Mouse (Mus musculus): Measurements from ENCODE around the gene Gtf3c4. TPM values are rescaled to one million over a fixed set of nuclear protein-coding genes. Genes with fewer than 3 reads are reported as not detected.

Gene Gtf3c4
- polyA plus RNA-seq, 1 experiment from 2014 or later: 17.4 TPM

- Histone ChIP-seq H3K4me1 (peaks cover 25% of the 10 kb centered on the region), H3K27me3 (peaks cover 33% of the 10 kb centered on the region), H3K36me3 (no peaks in the 10 kb centered on the region), H3K9ac (no peak overlapping the region), H3K27ac (no peak overlapping the region), H3K4me2 (replicated peaks) (no peak overlapping the region), H3K9me3 (no peaks in the 10 kb centered on the region), H3K4me3 (no peak overlapping the region)
- 59% methylated on average over 8 of the region's 8 CpGs for WGBS
- no peak for ATAC-seq (ENCODE audit: low FRiP score, low read depth)
Observed at GRCm38 (mm10) chr2:28796298-28796697, 43.9 kb downstream of the Gtf3c4 start.

GRCm38 (mm10) chr2:28794623-28795022 is 45.5 kb downstream of the Gtf3c4 start:
- no peak overlapping the region for H3K27ac ChIP-seq
- H3K27me3 ChIP-seq: peaks cover 29% of the 10 kb centered on the region
- H3K4me3 ChIP-seq: no peak overlapping the region
- no peaks in the 10 kb centered on the region for H3K36me3 ChIP-seq
- WGBS: 74% methylated on average over 5 of the region's 5 CpGs
- H3K4me1 ChIP-seq: peaks cover 25% of the 10 kb centered on the region
- ATAC-seq (ENCODE audit: low FRiP score, low read depth): no peak
- H3K9ac ChIP-seq: no peak overlapping the region
- H3K9me3 ChIP-seq: no peaks in the 10 kb centered on the region
- H3K4me2 ChIP-seq (replicated peaks): no peak overlapping the region

GRCm38 (mm10) chr2:28792931-28793610 is 47.1 kb downstream of the Gtf3c4 start:
- Histone ChIP-seq H3K4me2 (replicated peaks) (peak overlapping the region; percentile 45), H3K9ac (no peak overlapping the region)
- peak; percentile 87 for ATAC-seq (ENCODE audit: low FRiP score, low read depth)

GRCm38 (mm10) chr2:28787067-28787619 is 53.0 kb downstream of the Gtf3c4 start:
- no peak for ATAC-seq (ENCODE audit: low FRiP score, low read depth)
- Histone ChIP-seq H3K4me2 (replicated peaks) (no peak overlapping the region), H3K36me3 (no peaks in the 10 kb centered on the region), H3K9ac (no peak overlapping the region), H3K27me3 (peaks cover 9% of the 10 kb centered on the region; the same call in 1 of the 2 replicates), H3K4me3 (no peak overlapping the region), H3K4me1 (no peaks in the 10 kb centered on the region), H3K27ac (no peak overlapping the region), H3K9me3 (no peaks in the 10 kb centered on the region)
- WGBS: 74% methylated on average over 6 of the region's 6 CpGs

More at GRCm38 (mm10) chr2:28792931-28793610, 47.1 kb downstream of the Gtf3c4 start:
- Histone ChIP-seq H3K9me3 (no peaks in the 10 kb centered on the region), H3K36me3 (no peaks in the 10 kb centered on the region), H3K4me1 (peaks cover 21% of the 10 kb centered on the region), H3K27ac (no peak overlapping the region), H3K4me3 (no peak overlapping the region), H3K27me3 (peaks cover 30% of the 10 kb centered on the region)
- WGBS: 17% methylated on average over 6 of the region's 6 CpGs

- H3K4me2 ChIP-seq (replicated peaks): no peak overlapping the region
- H3K27me3 ChIP-seq: peaks cover 5% of the 10 kb centered on the region; the same call in 1 of the 2 replicates
- 71% methylated on average over 16 of the region's 16 CpGs for WGBS
- H3K4me3 ChIP-seq: no peak overlapping the region
- H3K36me3 ChIP-seq: no peaks in the 10 kb centered on the region
- H3K4me1 ChIP-seq: no peaks in the 10 kb centered on the region
- ATAC-seq (ENCODE audit: low FRiP score, low read depth): no peak
- no peak overlapping the region for H3K9ac ChIP-seq
- no peaks in the 10 kb centered on the region for H3K9me3 ChIP-seq
- H3K27ac ChIP-seq: no peak overlapping the region
Observed at GRCm38 (mm10) chr2:28786355-28787066, 53.6 kb downstream of the Gtf3c4 start.

- peaks cover 14% of the 10 kb centered on the region for H3K27me3 ChIP-seq
- 0 out of 2 replicates have a peak, but pooled peaks cover 5% of the 10 kb centered on the region for H3K4me1 ChIP-seq
- no peak overlapping the region for H3K9ac ChIP-seq
- no peak overlapping the region for H3K27ac ChIP-seq
- 91% methylated on average over 4 of the region's 4 CpGs for WGBS
- H3K9me3 ChIP-seq: no peaks in the 10 kb centered on the region
- no peak overlapping the region for H3K4me2 ChIP-seq (replicated peaks)
- H3K4me3 ChIP-seq: no peak overlapping the region
- no peaks in the 10 kb centered on the region for H3K36me3 ChIP-seq
- no peak for ATAC-seq (ENCODE audit: low FRiP score, low read depth)
Observed at GRCm38 (mm10) chr2:28781310-28781709, 58.9 kb downstream of the Gtf3c4 start.

GRCm38 (mm10) chr2:28780001-28780782 is 60.0 kb downstream of the Gtf3c4 start:
- H3K4me2 ChIP-seq (replicated peaks): no peak overlapping the region
- 0 out of 2 replicates have a peak, but pooled peaks cover 5% of the 10 kb centered on the region for H3K4me1 ChIP-seq
- no peak overlapping the region for H3K9ac ChIP-seq
- no peak overlapping the region for H3K4me3 ChIP-seq
- WGBS: 49% methylated on average over 16 of the region's 16 CpGs
- no peaks in the 10 kb centered on the region for H3K9me3 ChIP-seq
- peaks cover 14% of the 10 kb centered on the region for H3K27me3 ChIP-seq
- H3K27ac ChIP-seq: no peak overlapping the region
- H3K36me3 ChIP-seq: no peaks in the 10 kb centered on the region
- no peak for ATAC-seq (ENCODE audit: low FRiP score, low read depth)

- no peak for ATAC-seq (ENCODE audit: low FRiP score, low read depth)
- no peak overlapping the region for H3K4me3 ChIP-seq
- 51% methylated on average over 2 of the region's 2 CpGs for WGBS
- H3K36me3 ChIP-seq: no peaks in the 10 kb centered on the region
- no peaks in the 10 kb centered on the region for H3K9me3 ChIP-seq
- no peak overlapping the region for H3K9ac ChIP-seq
- 0 out of 2 replicates have a peak, but pooled peaks cover 5% of the 10 kb centered on the region for H3K4me1 ChIP-seq
- H3K27ac ChIP-seq: no peak overlapping the region
- H3K4me2 ChIP-seq (replicated peaks): no peak overlapping the region
- peaks cover 18% of the 10 kb centered on the region for H3K27me3 ChIP-seq
Observed at GRCm38 (mm10) chr2:28776728-28777127, 63.4 kb downstream of the Gtf3c4 start.

GRCm38 (mm10) chr2:28774073-28774472 is 66.1 kb downstream of the Gtf3c4 start:
- Histone ChIP-seq H3K4me3 (no peak overlapping the region), H3K27ac (no peak overlapping the region), H3K4me1 (peaks cover 15% of the 10 kb centered on the region), H3K27me3 (peaks cover 8% of the 10 kb centered on the region), H3K4me2 (replicated peaks) (no peak overlapping the region), H3K9ac (no peak overlapping the region), H3K9me3 (no peaks in the 10 kb centered on the region), H3K36me3 (no peaks in the 10 kb centered on the region)
- ATAC-seq (ENCODE audit: low FRiP score, low read depth): no peak
- WGBS: 31% methylated on average over 8 of the region's 8 CpGs
